Mouse (Mus musculus) neural tube, embryonic 11.5 days (tissue): Measurements from ENCODE around the gene Barhl2. TPM values are rescaled to one million over a fixed set of nuclear protein-coding genes. Genes with fewer than 3 reads are reported as not detected.

Experiments used
- ATAC-seq: fragments of 200-750 bp; cut with Nextera tagmentation; 2 replicates; pipeline ENCODE4 v1.8.0; 2017; ENCODE audit warnings: moderate number of reproducible peaks, mild to moderate bottlenecking, moderate TSS enrichment, moderate library complexity; ENCODE audit not compliant: insufficient read depth, low FRiP score, low TSS enrichment
- DNase-seq: peaks from one replicate; pipeline ENCODE4 v3.0.0-alpha.2; 2015; ENCODE audit warnings: low spot score
- H3K27ac ChIP-seq: fragments of 300-500 bp; sonication (generic); 2 replicates; pipeline ENCODE4 v1.5.1; 2014; ENCODE audit warnings: low read depth, mild to moderate bottlenecking, low read length
- H3K27me3 ChIP-seq: fragments of 300-500 bp; sonication (generic); 2 replicates; pipeline ENCODE4 v1.6.1; 2014; ENCODE audit warnings: mild to moderate bottlenecking, low read length, mixed read lengths; ENCODE audit not compliant: control insufficient read depth, insufficient read depth
- H3K36me3 ChIP-seq: fragments of 300-500 bp; sonication (generic); 2 replicates; pipeline ENCODE4 v1.6.1; 2014; ENCODE audit warnings: mild to moderate bottlenecking, low read length, moderate library complexity, mixed read lengths; ENCODE audit not compliant: control insufficient read depth, insufficient read depth
- H3K4me1 ChIP-seq: fragments of 300-500 bp; sonication (generic); 2 replicates; pipeline ENCODE4 v1.6.1; 2014; ENCODE audit warnings: low read length, mixed read lengths; ENCODE audit not compliant: control insufficient read depth, insufficient read depth
- H3K4me2 ChIP-seq: fragments of 300-500 bp; sonication (generic); 2 replicates; pipeline ENCODE4 v1.6.1; 2014; ENCODE audit warnings: low read depth, mild to moderate bottlenecking, moderate library complexity
- H3K4me3 ChIP-seq: fragments of 300-500 bp; sonication (generic); 2 replicates; pipeline ENCODE4 v1.5.1; 2014; ENCODE audit warnings: low read depth, low read length
- H3K9ac ChIP-seq: fragments of 300-500 bp; sonication (generic); 2 replicates; pipeline ENCODE4 v1.6.1; 2014; ENCODE audit warnings: mild to moderate bottlenecking, low read length
- H3K9me3 ChIP-seq: fragments of 300-500 bp; sonication (generic); 2 replicates; pipeline ENCODE4 v1.6.1; 2016; ENCODE audit warnings: low read length; ENCODE audit not compliant: control insufficient read depth
- WGBS: fragments of 180-500 bp; shearing (Covaris S2); extraction: QIAGEN DNeasy Blood & Tissue Kit; methylation state at CpG from one replicate; pipeline ENCODE4 v1.1.7; 2014; 5-methylcytosine and 5-hydroxymethylcytosine counted together
- polyA plus RNA-seq: library from polyadenylated mRNA; unstranded; fragments of >200 nt; fragmentation: Nextera tagmentation; extraction: Ambion mirVana; gene quantifications from 2 replicates; pipeline ENCODE4 v1.2.1, GENCODE M21; 2014

The Barhl2 gene
- polyA plus RNA-seq, 1 experiment from 2014 or later: 3.9 TPM

DNA sequence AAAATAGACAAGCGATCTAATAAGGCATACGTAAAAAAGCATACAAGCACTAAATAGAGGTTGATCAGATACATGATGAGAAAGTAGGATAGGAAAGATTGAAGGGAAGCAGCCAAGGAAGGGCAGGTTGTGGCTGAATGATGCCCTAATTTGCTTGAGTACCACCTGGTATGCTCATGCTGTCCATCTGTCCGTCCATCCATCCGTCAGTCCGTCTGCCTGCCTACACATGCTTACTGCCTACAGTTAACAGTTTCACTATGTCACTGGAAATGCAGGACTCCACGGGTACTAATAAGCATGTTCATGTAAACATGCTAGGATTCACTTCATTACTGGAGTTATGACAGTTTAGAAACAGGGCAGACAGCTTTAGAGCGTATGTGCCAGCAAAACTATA lies 19.1 kb downstream of the Barhl2 start:
- no peaks in the 10 kb centered on the region for H3K4me1 ChIP-seq
- H3K4me2 ChIP-seq: no peak overlapping the region
- WGBS: 91% methylated on average over 7 of the region's 7 CpGs
- H3K36me3 ChIP-seq: no peaks in the 10 kb centered on the region
- H3K27me3 ChIP-seq: peaks cover 2% of the 10 kb centered on the region; the same call in 1 of the 2 replicates
- DNase-seq (no peak), ATAC-seq (no peak)
- H3K9me3 ChIP-seq: no peaks in the 10 kb centered on the region
- no peak overlapping the region for H3K4me3 ChIP-seq
- H3K27ac ChIP-seq: no peak overlapping the region
- no peak overlapping the region for H3K9ac ChIP-seq

DNA sequence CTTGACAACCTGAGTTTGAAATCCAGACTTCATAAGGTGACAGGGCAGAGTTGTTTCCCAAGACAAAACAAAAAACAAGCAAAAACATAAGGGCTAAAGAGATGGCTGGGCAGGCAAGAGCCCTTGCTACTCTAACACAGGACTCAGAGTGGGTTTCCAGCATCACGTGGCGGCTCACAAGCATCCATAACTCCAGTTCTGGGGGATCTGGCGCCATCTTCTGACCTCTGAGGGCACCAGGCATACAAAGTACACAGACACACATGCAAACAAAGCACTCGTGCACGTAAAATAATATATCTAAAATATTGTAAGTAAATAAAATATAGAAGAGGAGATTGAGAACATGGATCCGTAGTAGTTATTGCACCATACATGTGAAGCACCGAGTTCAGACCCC lies 31.9 kb downstream of the Barhl2 start:
- ATAC-seq: no peak

DNA sequence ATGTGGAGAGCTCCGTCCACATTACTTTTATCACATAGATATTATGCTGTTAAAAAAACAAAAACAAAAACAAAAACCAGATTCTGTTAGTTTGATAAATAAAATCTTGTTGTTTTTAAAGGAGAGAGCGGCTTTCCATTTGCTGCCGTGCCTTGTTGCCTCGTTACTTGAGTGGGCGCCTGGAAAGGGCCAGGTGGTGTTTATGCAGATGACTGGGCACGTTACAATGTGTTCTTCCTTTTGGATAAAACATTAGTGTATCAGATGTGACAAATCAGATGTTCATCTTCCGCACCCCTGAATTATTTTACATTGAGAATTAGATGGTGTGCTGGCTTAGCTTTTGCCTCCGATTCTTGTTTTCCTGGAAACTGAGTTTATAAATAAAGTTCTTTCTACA lies 37.1 kb downstream of the Barhl2 start:
- no peaks in the 10 kb centered on the region for H3K27me3 ChIP-seq
- H3K4me2 ChIP-seq: no peak overlapping the region
- DNase-seq: no peak
- H3K4me1 ChIP-seq: no peaks in the 10 kb centered on the region
- no peak overlapping the region for H3K9ac ChIP-seq
- H3K4me3 ChIP-seq: no peak overlapping the region
- H3K9me3 ChIP-seq: no peaks in the 10 kb centered on the region
- no peaks in the 10 kb centered on the region for H3K36me3 ChIP-seq
- no peak for ATAC-seq
- WGBS: 83% methylated on average over 8 of the region's 8 CpGs
- no peak overlapping the region for H3K27ac ChIP-seq

More for the DNA sequence above, 31.9 kb downstream of the Barhl2 start:
- Histone ChIP-seq H3K36me3 (no peaks in the 10 kb centered on the region), H3K9ac (no peak overlapping the region), H3K4me2 (no peak overlapping the region), H3K27ac (no peak overlapping the region), H3K9me3 (no peaks in the 10 kb centered on the region), H3K4me1 (no peaks in the 10 kb centered on the region), H3K4me3 (no peak overlapping the region), H3K27me3 (no peaks in the 10 kb centered on the region)
- no peak for DNase-seq
- 77% methylated on average over 7 of the region's 7 CpGs for WGBS

DNA sequence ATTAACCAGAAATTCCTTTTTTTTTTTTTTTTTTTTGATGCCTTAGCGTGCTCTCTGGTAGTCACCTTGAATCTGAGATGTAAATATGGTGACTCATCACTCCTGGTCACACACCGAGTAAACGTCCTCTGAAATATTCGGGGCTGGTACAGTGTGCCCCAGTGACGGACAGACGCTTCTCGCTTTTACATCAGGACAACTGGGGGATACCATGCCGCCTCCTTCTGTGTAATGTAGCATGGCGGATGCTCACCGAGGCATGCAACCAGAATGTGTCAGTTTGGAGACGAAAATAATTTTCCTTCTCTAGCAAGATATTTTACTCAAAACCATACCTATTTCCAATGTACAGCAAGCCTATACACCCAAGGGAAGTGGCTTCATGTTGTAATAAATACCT lies 37.6 kb downstream of the Barhl2 start:
- Histone ChIP-seq H3K27ac (no peak overlapping the region), H3K4me3 (no peak overlapping the region), H3K9ac (no peak overlapping the region), H3K36me3 (no peaks in the 10 kb centered on the region), H3K4me2 (no peak overlapping the region), H3K27me3 (no peaks in the 10 kb centered on the region), H3K9me3 (no peaks in the 10 kb centered on the region), H3K4me1 (no peaks in the 10 kb centered on the region)
- no peak for DNase-seq
- WGBS: 87% methylated on average over 11 of the region's 11 CpGs
- ATAC-seq: no peak

DNA sequence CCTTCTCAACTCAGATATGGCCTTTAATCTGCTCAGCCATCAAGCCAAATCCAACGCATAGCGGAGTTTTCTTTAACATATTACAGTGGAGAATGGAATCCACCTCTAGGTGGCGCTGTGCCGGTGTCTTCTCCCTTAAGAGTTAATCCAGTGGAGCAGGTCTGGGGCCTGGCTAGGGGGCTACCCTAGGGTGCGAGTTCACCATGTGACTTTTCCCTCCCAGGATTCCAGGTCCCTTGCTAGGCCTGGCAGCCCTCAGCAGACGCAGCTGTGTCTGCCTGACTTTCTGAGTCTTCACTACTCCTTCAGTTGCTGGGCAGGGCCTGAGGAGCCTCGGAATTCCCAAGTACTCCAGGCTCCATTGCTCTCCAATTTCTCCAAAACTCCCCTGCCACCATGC lies 40.8 kb downstream of the Barhl2 start:
- no peaks in the 10 kb centered on the region for H3K9me3 ChIP-seq
- no peak overlapping the region for H3K4me3 ChIP-seq
- H3K4me2 ChIP-seq: no peak overlapping the region
- DNase-seq (peak; percentile 47), ATAC-seq (no peak)
- H3K9ac ChIP-seq: no peak overlapping the region
- H3K27ac ChIP-seq: no peak overlapping the region
- 39% methylated on average over 7 of the region's 7 CpGs for WGBS
- H3K4me1 ChIP-seq: no peaks in the 10 kb centered on the region
- H3K27me3 ChIP-seq: no peaks in the 10 kb centered on the region
- H3K36me3 ChIP-seq: no peaks in the 10 kb centered on the region

DNA sequence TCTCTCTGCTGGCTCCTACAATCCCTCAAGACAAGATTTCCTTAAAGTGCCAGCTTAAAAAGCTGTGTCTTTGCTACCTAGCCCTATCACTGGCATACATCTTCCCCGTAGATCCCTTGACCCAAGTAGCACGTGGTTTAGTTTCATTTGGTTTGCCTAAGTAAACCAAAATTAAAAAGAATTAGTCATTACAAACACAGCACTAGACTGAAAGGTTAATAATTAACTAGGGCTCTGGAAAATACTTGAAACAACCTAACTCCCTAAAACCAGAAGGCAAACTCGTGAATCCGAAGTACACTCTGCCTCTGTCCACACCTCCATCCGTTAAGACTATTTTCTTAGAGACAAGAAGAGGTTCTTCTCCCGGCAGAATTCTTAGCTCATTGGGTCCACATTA lies 41.4 kb downstream of the Barhl2 start:
- H3K4me3 ChIP-seq: no peak overlapping the region
- 68% methylated on average over 6 of the region's 6 CpGs for WGBS
- no peaks in the 10 kb centered on the region for H3K4me1 ChIP-seq
- H3K27ac ChIP-seq: no peak overlapping the region
- DNase-seq: no peak
- no peaks in the 10 kb centered on the region for H3K9me3 ChIP-seq
- H3K9ac ChIP-seq: no peak overlapping the region
- no peaks in the 10 kb centered on the region for H3K36me3 ChIP-seq
- no peaks in the 10 kb centered on the region for H3K27me3 ChIP-seq
- no peak for ATAC-seq
- no peak overlapping the region for H3K4me2 ChIP-seq

DNA sequence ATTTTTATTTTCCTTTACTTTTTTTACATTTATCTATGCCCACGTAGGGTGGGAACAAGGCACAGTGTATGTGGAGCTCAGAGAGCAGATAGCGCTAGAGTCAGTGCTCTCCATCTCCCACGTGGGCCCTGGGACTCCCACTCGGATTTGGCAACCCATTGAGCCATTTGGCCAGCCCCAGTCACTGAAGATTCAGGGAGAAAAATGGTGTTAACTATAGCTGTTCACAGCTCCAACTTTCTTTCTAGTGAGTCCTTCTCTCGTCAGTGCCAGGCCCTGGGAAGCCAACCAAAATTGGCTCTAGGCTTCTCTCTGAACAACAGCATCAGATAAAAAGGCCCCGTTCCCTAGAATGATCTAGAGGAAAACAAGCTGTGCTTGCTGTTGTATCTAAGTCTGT lies 42.2 kb downstream of the Barhl2 start:
- 72% methylated on average over 6 of the region's 6 CpGs for WGBS
- H3K27ac ChIP-seq: no peak overlapping the region
- no peak overlapping the region for H3K4me2 ChIP-seq
- no peaks in the 10 kb centered on the region for H3K4me1 ChIP-seq
- H3K9ac ChIP-seq: no peak overlapping the region
- H3K4me3 ChIP-seq: no peak overlapping the region
- no peak for ATAC-seq
- H3K36me3 ChIP-seq: no peaks in the 10 kb centered on the region
- H3K9me3 ChIP-seq: no peaks in the 10 kb centered on the region
- no peaks in the 10 kb centered on the region for H3K27me3 ChIP-seq
- DNase-seq: no peak

DNA sequence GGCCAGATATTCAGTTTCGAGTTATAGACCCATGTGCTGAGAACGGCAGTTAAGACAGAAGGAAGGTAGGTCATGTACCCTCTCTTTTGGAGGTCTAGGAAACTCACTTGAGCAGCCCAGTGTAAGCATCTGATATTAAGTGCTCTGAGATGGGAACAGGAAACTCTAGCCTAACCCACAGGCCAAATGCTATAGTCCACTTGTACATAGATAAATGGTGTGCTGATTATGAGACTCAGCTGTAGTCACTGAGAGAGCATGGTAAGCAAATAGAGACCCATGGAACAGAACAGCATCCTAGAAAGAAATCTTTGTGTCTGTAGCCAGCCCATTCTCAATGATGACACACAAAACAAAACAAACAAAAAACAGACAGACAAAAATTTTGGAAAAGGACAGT lies 55.2 kb downstream of the Barhl2 start:
- Histone ChIP-seq H3K27me3 (no peaks in the 10 kb centered on the region), H3K4me2 (no peak overlapping the region), H3K4me1 (no peaks in the 10 kb centered on the region), H3K9me3 (no peaks in the 10 kb centered on the region), H3K36me3 (no peaks in the 10 kb centered on the region), H3K4me3 (no peak overlapping the region), H3K27ac (no peak overlapping the region), H3K9ac (no peak overlapping the region)
- ATAC-seq (no peak), DNase-seq (no peak)
- 91% methylated on average over 2 of the region's 2 CpGs for WGBS
